20 mouse cellular contexts compared by ENCODE assay signal in the genomic region with DNA sequence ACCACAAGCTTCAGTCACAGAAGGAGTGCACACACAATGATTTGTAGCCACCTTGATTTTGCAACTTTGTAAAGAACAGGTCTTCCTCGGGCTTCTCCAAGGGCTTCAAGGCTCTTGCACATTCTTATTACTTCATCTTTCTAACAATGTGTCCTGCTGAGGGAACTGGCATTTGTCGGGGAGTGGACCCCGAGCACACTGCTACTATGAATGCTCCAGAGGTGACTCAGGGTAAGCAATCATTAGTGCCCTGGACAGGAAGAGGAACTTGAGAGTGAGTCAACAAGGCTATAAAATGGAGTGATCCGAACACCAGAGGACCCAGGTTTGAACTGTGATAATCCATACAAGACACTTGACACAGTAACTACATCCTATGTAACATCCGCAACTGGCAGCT. TPM values are rescaled to one million over a fixed set of nuclear protein-coding genes. Genes with fewer than 3 reads are reported as not detected.
"Had no signal": no experiment of that assay in that cellular context is flagged by ENCODE, and none has a peak within 500 bp of the region (broad histone marks: within the 10 kb centered on the region; RNA-seq: fewer than 3 reads in every experiment).

No protein-coding gene starts in this region.

- H3K4me1 ChIP-seq: kidney, embryonic 15.5 days; midbrain, embryonic 12.5 days; midbrain, embryonic 15.5 days; neural tube, embryonic 12.5 days had no signal

- DNase-seq: kidney, adult 8-10 months; kidney, postnatal 10 days; kidney, postnatal 36 days; liver, embryonic 13.5 days; lung, adult 2 months; lung, postnatal 14 days; lung, postnatal 4 days; right cerebral cortex, adult 18-20 months; right cerebral cortex, postnatal 14 days; right cerebral cortex, postnatal 4 days; thymus, adult 18-20 months; thymus, postnatal 36 days had no signal

- H3K27ac ChIP-seq: kidney, embryonic 15.5 days; liver, embryonic 13.5 days; midbrain, embryonic 12.5 days; midbrain, embryonic 15.5 days; neural tube, embryonic 12.5 days; neural tube, embryonic 15.5 days had no signal

- H3K9ac ChIP-seq: kidney, embryonic 15.5 days; liver, embryonic 13.5 days; midbrain, embryonic 12.5 days; midbrain, embryonic 15.5 days; neural tube, embryonic 12.5 days; neural tube, embryonic 15.5 days had no signal

- H3K9me3 ChIP-seq: kidney, embryonic 15.5 days; liver, embryonic 13.5 days; midbrain, embryonic 12.5 days; midbrain, embryonic 15.5 days; neural tube, embryonic 12.5 days; neural tube, embryonic 15.5 days had no signal

- ATAC-seq: midbrain, embryonic 15.5 days had no signal

- H3K27me3 ChIP-seq: kidney, embryonic 15.5 days; liver, embryonic 13.5 days; midbrain, embryonic 12.5 days; midbrain, embryonic 15.5 days; neural tube, embryonic 12.5 days; neural tube, embryonic 15.5 days had no signal

- H3K4me3 ChIP-seq: kidney, embryonic 15.5 days; liver, embryonic 13.5 days; midbrain, embryonic 12.5 days; midbrain, embryonic 15.5 days; neural tube, embryonic 12.5 days; neural tube, embryonic 15.5 days had no signal

RNA-seq across cellular contexts. Expression of gene Pjvk, which starts 28.1 kb away (rescaled TPM):
- total RNA-seq: left cerebral cortex, adult 18-20 months; liver, adult 2 months had no signal
- polyA plus RNA-seq: liver, adult 2 months; liver, embryonic 13.5 days; liver, embryonic 16.5 days; lung, adult 2 months had no signal
